Mouse (Mus musculus) cerebellum, adult 9-11 months (tissue): ENCODE results near the gene Olfr65.

Experiments used
- DNase-seq: peaks from one replicate; pipeline ENCODE4 v3.0.0; 2022

Gene Olfr65

DNA sequence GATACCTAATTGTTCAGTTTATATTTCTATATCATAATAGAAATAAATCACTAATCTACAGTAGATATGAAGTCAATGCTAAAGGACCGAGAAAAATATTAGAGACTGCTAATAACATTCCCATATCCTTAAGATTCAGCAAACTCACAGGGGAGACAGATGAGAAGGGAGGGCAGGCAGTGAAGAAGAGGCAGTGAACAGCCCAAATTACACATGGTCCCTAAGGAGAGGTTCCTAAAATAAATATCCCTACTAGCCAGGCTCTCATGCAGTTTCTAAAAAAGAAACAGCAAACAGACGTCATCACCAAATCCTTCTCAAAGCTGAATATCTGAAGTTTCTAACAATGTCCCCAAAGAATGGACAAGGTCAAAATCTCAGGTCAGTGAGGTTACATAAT, at the start of gene Olfr65:
TSS of gene Olfr65 (plus strand) at position 301 of the 400 bp plus-strand sequence.
- DNase-seq = no peak

DNA sequence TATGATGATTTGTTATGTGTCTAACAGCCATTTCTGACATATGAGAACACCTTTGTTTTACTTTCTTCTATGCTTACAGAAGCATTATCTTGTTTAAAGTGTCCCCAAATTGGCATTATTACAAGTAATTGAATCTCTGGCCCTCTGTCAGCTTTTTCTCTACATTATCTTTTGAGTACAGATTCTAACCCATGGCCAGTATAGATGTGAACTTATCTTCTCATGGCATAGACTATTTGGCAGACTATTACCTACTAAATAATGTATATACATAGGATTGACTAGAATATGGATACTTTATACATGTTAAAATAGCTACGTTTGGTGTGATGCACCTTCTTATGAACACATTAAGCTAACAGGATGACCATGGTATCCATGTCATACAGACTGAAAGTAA, 48.6 kb upstream of the Olfr65 start:
- DNase-seq = no peak

DNA sequence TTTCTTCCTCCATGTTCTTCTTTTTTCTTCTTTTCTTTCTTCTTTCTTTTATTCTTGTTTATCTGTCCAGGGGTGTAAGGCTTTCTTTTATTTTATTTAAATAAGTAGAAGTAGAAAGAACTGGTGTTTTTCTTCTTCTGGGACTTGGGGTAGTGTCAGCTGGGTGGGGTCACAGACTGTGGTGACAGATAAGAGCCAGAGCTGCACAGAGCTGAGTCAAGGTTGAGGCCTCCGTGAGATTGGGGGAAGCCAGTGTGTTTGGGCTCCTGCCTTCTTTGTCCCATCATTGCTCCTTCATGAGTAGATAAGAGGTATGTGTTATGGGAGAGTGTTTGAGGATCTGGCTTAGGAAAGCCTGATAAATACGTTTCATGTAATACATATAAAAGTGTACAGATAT, 44.2 kb upstream of the Olfr65 start:
- no peak for DNase-seq

DNA sequence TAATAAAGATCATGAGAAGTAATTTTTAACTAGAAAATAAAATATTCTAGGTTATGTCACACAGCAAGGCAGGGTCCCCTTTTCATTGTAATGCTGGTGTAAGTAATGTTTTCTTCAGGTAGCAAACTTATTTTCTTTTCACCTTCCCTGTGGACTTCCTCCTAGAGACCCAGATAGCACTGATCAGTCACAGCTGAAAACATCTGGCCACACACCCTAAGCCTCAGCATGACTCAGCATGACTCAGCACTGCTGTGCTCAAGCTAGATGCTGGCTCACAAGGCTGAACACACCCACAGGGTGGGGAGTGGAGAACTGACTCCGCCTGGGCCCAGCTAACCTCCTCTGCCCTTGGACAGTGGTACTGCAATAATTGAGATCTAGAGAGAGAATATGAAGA, 42.4 kb upstream of the Olfr65 start:
- no peak for DNase-seq

DNA sequence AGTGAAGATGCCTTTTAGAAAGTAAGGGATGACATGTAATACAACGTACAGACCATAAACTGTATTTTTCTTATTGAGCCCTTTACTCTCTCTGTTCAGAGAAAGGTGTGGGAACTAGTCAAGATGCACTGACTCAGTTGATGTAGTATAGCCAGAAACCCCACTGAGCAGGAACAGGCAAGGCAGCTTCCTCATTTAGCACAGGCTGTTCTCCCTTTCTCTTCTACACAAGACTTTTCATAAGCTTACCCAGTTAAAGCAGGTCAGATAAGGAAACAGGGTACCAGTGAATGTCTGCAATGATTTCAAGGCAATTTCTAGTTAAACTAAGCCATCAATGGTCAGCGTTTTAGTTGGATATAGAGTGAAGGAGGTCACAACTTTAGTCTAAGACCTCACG, 41.8 kb upstream of the Olfr65 start:
- no peak for DNase-seq

DNA sequence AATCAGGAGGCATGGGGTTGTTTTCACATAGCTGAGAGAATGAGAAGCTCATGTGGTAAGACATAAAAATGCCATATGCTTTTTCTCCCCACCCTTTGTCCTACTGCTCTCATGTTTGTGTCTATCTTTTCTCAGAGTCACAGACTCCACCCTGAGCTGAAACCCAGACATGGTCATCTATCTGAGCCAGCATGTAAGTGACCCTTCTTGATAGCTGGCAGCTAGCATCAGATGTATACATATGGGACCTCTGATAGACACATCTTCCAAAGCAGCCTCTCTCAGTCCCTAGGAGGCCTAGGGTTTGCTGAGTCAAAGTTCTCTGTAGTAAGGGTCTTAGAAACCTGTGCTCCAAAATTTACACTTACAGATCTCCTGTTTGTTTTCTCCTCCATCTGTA, 37.6 kb upstream of the Olfr65 start:
- no peak for DNase-seq

DNA sequence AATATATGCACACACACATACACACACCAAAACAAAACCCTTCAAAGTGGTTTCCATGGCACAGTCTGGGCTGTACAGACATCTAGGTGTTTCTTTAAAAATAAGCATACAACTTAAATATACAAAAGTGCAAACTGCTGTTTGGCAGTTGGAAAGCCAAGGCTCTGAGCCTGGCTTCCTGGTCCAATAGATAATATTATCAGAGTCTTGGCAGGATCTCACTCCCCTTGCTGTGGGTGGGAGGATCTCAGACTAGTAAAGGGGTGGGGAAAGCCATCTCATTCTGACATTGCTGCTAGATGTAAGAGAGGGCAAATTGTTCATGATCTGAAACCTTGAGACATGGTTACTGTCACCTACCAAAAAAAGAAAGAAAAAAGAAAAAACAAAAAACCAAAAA, 32.6 kb upstream of the Olfr65 start:
- no peak for DNase-seq

DNA sequence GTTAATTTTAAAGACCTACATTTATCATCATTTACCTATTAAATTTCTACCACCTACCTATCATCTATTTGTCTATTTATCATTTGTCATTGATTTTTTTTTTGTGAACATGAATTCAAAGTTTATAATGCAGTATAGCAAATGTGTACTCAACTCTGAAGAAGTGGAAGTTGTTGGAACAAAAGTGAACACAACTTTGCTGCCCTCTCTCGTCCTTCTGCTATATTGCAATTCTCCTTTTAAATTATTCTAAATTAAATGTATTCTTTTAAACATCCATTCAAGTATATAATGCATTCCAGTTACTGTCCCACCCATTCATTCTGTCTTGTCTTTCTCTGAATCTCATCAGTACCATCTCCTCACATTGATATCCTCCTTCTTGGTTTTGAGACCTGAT, 30.2 kb upstream of the Olfr65 start:
- no peak for DNase-seq

DNA sequence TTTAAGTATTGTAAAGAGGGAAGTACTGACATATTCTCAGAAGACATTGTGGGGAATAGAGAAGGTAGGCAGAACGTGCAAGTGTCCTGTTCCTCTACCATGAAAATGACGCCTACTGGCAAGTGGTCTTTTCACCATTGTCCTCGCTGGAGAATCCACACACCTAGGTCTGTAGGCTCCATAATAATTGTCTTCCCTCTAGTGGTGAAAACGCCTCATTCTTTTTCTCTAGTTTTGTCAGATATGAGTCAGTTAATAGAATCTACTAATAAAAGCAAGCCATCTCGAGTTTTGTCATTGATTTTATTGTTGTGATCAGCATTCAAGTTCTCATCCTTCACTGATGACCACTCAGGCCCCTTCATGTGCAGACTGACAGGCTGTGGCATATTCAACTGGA, 28.8 kb upstream of the Olfr65 start:
- DNase-seq = no peak

DNA sequence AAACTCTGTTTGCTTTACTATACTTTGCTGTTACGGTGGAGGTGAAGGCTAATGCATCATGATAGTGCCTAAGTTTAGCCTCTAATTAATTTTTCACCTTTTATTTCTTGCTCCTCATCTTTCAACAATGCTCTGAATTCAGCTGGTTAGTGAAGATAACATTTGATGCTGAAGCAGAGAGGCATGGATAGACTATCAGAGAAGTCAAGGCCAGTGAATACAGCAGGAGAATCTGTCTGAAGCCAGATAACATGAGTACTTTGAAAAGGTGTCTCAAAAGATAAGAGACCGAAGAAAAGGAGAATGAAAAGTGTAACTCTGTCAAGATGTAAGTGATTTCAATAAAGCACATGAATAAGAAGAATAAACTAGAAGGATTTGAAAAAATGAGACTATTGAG, 26.2 kb upstream of the Olfr65 start:
- DNase-seq = no peak

DNA sequence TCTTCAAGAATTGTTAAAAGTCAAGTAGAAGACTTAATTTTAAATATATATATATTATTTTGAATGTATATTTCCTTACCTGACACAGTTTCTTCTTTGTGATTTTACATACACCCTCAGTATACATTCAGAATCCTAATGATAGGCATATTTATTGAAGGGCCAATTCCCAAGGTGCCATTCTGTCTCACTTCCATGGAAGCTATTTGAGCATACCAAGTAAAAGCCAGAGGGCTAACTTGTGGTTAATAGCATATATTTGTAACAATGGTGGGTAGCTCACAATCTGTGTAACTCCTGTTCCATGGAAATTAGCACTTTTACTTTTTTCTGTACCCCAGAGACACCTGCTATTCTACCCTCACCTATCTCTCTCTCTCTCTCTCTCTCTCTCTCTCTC, 17.1 kb upstream of the Olfr65 start, which contains the start of gene Olfr66:
TSS of gene Olfr66 (minus strand) at position 101 of the 400 bp plus-strand sequence.
- no peak for DNase-seq

DNA sequence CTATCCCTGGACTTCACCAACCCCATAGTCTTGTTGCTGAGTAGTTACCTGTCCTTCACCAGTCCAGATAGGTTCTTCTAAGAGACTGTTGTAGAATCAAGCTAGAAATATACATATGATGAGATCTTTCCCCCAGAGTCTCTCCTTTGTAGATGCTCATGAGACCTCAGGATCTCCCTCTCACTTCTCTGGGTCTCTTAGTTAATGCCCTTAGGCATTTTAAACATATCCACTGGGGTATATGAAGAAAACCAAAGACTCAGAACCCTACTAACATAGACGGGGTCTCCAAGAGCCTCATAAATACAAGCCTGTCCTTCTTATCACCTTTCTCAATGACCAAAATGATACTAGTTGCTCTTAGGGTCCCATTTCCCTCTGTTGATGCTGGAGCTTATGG, 8.9 kb upstream of the Olfr65 start, which contains the start of gene Olfr64:
TSS of gene Olfr64 (minus strand) at position 101 of the 400 bp plus-strand sequence.
- DNase-seq = no peak

DNA sequence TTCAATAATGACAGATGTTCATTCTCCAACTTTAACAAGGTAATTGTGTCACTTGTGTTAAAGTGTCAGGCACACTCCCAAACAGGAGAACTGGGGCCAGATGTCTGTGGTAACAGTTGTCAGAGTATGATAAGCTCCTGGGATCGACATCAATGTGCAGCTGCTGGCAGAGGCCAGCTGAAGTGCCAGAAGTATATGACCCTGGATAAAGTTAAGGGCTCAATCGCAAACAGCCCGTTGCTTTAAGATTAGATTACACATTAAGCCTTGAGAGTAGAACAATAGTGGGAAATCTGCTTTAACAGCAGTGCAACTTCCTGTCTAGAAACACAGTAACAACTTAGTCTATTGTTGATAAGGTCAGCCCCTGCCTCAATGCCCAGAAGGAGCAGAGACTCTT, 6.8 kb downstream of the Olfr65 start:
- no peak for DNase-seq

DNA sequence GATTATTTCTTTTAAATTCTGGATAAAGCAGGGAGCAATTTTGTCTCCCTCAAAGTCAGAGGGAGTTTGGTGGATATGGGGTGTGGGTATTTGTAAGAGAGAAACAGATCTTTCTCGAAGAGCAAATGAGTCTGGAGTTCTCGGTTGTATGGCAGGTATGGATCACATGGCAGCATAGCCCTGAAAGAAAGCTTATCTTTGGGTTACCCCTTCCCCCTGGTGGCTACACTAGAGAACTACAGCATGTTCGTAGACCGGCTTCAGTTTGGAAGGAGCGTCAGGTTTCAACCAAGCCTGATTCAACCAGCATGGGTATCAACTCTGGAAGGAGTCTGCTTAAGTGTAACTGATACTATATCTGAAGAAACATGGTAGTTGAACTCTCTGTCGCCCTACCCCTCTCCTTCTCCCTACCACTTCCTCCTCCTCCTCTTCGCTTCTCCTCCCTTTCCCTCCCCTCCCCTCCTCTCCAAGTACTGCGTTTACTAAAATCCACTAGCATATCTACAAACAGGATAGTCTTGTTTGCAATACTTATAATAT, 9.8 kb downstream of the Olfr65 start:
- DNase-seq = no peak

DNA sequence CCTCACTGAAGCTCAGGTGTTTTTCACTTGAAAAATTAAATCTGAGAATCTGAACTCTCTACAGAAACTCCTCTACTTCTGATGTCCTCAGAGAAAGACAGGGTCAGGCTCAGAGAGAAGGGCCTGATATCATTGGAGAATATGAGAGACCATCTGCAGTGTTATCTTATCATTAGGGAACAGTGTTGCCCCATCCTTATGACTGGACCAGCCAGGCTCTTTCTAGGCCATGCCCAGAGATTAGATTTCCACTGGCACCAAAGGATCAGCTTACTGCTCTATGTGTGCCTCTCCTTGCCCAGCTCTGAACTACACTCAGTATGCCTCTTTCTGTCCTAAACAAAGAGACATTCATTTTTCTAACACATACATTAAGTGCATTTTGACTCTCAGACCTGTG, 12.1 kb downstream of the Olfr65 start:
- no peak for DNase-seq

DNA sequence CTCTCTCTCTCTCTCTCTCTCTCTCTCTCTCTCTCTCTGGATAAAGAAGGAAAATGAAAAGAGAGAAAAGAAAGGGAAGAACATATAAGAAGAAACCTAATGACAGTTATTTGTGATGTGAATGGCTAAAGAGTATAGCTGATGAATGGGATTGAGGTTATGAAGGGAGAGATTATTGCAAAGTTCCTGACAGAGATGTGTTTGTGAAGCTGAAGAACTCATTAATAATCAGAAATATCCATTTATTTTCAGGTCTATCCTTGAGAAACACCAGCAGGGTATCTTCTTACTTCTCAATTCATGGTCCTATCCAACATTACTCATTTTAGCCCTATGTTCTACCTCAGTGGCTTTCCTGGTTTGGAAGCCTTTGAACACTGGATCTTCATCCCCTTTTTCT, 25.2 kb downstream of the Olfr65 start, which contains the start of gene Olfr631:
TSS of gene Olfr631 (plus strand) at position 301 of the 400 bp plus-strand sequence.
- DNase-seq = no peak

DNA sequence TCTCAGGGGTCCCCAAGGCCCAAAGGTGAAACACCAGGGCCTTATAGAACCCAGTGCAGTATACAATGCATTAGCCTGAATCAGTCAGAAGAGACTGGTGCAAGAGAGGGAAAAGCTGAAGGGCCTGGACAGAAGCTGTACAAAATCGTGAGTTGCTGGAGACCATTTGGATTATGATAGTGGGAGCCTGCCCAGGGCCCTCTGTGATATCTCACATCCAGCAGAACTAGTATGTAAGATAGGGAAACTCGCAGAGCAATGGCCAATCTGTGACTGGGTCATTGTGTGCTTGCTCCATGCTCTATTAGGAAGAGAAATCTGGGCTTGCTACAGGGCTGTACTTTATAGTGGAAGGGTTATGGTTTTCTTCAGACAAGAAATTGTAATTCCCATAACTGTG, 31.0 kb downstream of the Olfr65 start, which contains the start of gene Olfr632:
TSS of gene Olfr632 (plus strand) at position 84 of the 400 bp plus-strand sequence.
- no peak for DNase-seq

DNA sequence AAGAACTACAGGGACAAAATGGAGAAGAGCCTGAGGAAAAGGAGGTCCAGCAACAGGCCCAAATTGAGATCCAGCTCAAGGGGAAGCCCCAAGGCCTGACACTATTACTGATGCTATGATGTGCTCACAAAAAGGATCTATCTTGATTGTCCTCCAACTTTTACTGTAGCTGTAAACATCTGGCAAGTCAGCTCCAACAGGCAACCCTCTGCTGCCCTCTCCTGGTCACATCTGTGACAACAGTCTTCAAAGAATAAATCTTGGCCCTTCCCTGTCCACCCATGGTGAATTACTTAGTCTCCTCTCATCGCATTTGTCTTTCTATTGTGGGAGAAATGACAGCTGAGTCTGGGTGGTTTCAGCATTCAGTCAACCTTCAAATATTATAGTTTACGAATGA, 39.4 kb downstream of the Olfr65 start:
- DNase-seq = no peak

DNA sequence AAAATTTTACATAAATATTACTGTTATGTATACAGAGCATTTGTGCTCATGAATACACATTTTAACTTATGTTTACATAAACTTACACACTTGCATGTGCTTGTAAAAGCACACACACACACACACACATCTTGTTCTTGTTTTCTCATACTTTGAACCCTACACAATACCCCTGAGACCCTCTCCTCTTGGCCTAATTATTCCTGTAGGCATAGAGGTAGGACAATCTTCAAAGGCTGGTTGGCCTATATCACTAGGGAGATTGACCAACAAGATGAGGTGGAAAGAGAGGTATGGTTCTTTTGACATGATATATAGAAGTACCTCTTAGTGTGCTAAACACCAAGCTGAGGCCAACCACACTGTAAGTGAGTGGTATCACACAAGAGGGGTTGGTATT, 40.9 kb downstream of the Olfr65 start, which contains the start of gene Olfr633:
TSS of gene Olfr633 (plus strand) at position 301 of the 400 bp plus-strand sequence.
- DNase-seq = no peak
